Comparison of ENCODE assay signal across 20 mouse cellular contexts in genomic region chr14:12072026-12072861, GRCm38 (mm10).
DNase-seq lines count a peak whose midpoint lies in the region; ATAC-seq and TF ChIP-seq lines count a peak whose summit lies in the region.
"Had no signal": no experiment of that assay in that cellular context is flagged by ENCODE, and none has a peak within 500 bp of the region (broad histone marks: within the 10 kb centered on the region; RNA-seq: fewer than 3 reads in every experiment).

No protein-coding gene starts in this region.

- H3K9me3 ChIP-seq in hindbrain, embryonic 10.5 days = no peaks in the 10 kb centered on the region
- H3K9me3 ChIP-seq in hindbrain, embryonic 11.5 days (ENCODE audit: control insufficient read depth, low read length) = no peaks in the 10 kb centered on the region
- no peaks in the 10 kb centered on the region for H3K9me3 ChIP-seq in midbrain, embryonic 11.5 days (ENCODE audit: control insufficient read depth, low read length)
- no peaks in the 10 kb centered on the region for H3K9me3 ChIP-seq in midbrain, embryonic 14.5 days (ENCODE audit: control insufficient read depth, low read length)
- H3K9me3 ChIP-seq in kidney, postnatal 0 days (replicated peaks; ENCODE audit: low read length) = no peaks in the 10 kb centered on the region
- H3K9me3 ChIP-seq in forebrain, embryonic 12.5 days = no peaks in the 10 kb centered on the region
- H3K9me3 ChIP-seq in midbrain, embryonic 13.5 days = no peaks in the 10 kb centered on the region
- H3K9me3 ChIP-seq: embryonic facial prominence, embryonic 13.5 days; hindbrain, embryonic 15.5 days; liver, embryonic 15.5 days had no signal

- H3K27me3 ChIP-seq in hindbrain, embryonic 10.5 days (ENCODE audit: insufficient read depth, poor library complexity, severe bottlenecking) = no peaks in the 10 kb centered on the region
- no peaks in the 10 kb centered on the region for H3K27me3 ChIP-seq in hindbrain, embryonic 11.5 days (ENCODE audit: control insufficient read depth, insufficient read depth, low read length)
- H3K27me3 ChIP-seq in midbrain, embryonic 11.5 days (ENCODE audit: control insufficient read depth, insufficient read depth, low read length) = no peaks in the 10 kb centered on the region
- no peaks in the 10 kb centered on the region for H3K27me3 ChIP-seq in midbrain, embryonic 14.5 days (ENCODE audit: control insufficient read depth, insufficient read depth, low read length)
- H3K27me3 ChIP-seq in kidney, postnatal 0 days (ENCODE audit: insufficient read depth, low read length) = no peaks in the 10 kb centered on the region
- no peaks in the 10 kb centered on the region for H3K27me3 ChIP-seq in forebrain, embryonic 12.5 days
- H3K27me3 ChIP-seq in midbrain, embryonic 13.5 days = no peaks in the 10 kb centered on the region
- H3K27me3 ChIP-seq: CH12.LX; embryonic facial prominence, embryonic 13.5 days; hindbrain, embryonic 15.5 days; liver, embryonic 15.5 days had no signal

- H3K36me3 ChIP-seq in hindbrain, embryonic 10.5 days = no peaks in the 10 kb centered on the region
- no peaks in the 10 kb centered on the region for H3K36me3 ChIP-seq in hindbrain, embryonic 11.5 days (ENCODE audit: control insufficient read depth, insufficient read depth, low read length)
- H3K36me3 ChIP-seq in midbrain, embryonic 11.5 days (ENCODE audit: control insufficient read depth, insufficient read depth, low read length) = no peaks in the 10 kb centered on the region
- no peaks in the 10 kb centered on the region for H3K36me3 ChIP-seq in midbrain, embryonic 14.5 days (ENCODE audit: control insufficient read depth, insufficient read depth, low read length)
- no peaks in the 10 kb centered on the region for H3K36me3 ChIP-seq in kidney, postnatal 0 days (ENCODE audit: insufficient read depth, low read length)
- H3K36me3 ChIP-seq in forebrain, embryonic 12.5 days (replicated peaks) = no peaks in the 10 kb centered on the region
- no peaks in the 10 kb centered on the region for H3K36me3 ChIP-seq in midbrain, embryonic 13.5 days
- H3K36me3 ChIP-seq: embryonic facial prominence, embryonic 13.5 days; hindbrain, embryonic 15.5 days; liver, embryonic 15.5 days had no signal

- no peak overlapping the region for H3K4me3 ChIP-seq in hindbrain, embryonic 10.5 days
- no peak overlapping the region for H3K4me3 ChIP-seq in hindbrain, embryonic 11.5 days (ENCODE audit: low read depth, low read length)
- H3K4me3 ChIP-seq in midbrain, embryonic 11.5 days (ENCODE audit: low read depth, low read length) = no peak overlapping the region
- H3K4me3 ChIP-seq in midbrain, embryonic 14.5 days (replicated peaks; ENCODE audit: low read depth, low read length) = no peak overlapping the region
- no peak overlapping the region for H3K4me3 ChIP-seq in kidney, postnatal 0 days (replicated peaks; ENCODE audit: low read depth, low read length)
- H3K4me3 ChIP-seq in forebrain, embryonic 12.5 days (replicated peaks) = no peak overlapping the region
- H3K4me3 ChIP-seq in midbrain, embryonic 13.5 days (replicated peaks) = no peak overlapping the region
- H3K4me3 ChIP-seq: embryonic facial prominence, embryonic 13.5 days; heart, adult 2 months; hindbrain, embryonic 15.5 days; liver, embryonic 15.5 days had no signal

- H3K4me1 ChIP-seq in hindbrain, embryonic 10.5 days (replicated peaks) = 0 out of 2 replicates have a peak, but pooled peaks cover 3% of the 10 kb centered on the region
- no peaks in the 10 kb centered on the region for H3K4me1 ChIP-seq in hindbrain, embryonic 11.5 days (replicated peaks; ENCODE audit: control insufficient read depth, insufficient read depth, low read length)
- no peaks in the 10 kb centered on the region; the same call in 1 of the 2 replicates for H3K4me1 ChIP-seq in midbrain, embryonic 11.5 days (ENCODE audit: control insufficient read depth, insufficient read depth, low read length)
- no peaks in the 10 kb centered on the region for H3K4me1 ChIP-seq in midbrain, embryonic 14.5 days (ENCODE audit: control insufficient read depth, insufficient read depth, low read length)
- H3K4me1 ChIP-seq in kidney, postnatal 0 days (replicated peaks; ENCODE audit: insufficient read depth, low read length) = no peaks in the 10 kb centered on the region; the same call in 1 of the 2 replicates
- H3K4me1 ChIP-seq in forebrain, embryonic 12.5 days = no peaks in the 10 kb centered on the region; the same call in 1 of the 2 replicates
- no peaks in the 10 kb centered on the region for H3K4me1 ChIP-seq in midbrain, embryonic 13.5 days (replicated peaks)
- H3K4me1 ChIP-seq: hindbrain, embryonic 15.5 days; liver, embryonic 15.5 days had no signal

- 69% methylated on average over 7 of the region's 7 CpGs for WGBS in hindbrain, embryonic 10.5 days
- WGBS in hindbrain, embryonic 11.5 days = 76% methylated on average over 7 of the region's 7 CpGs
- WGBS in midbrain, embryonic 11.5 days = 82% methylated on average over 7 of the region's 7 CpGs
- 90% methylated on average over 7 of the region's 7 CpGs for WGBS in midbrain, embryonic 14.5 days
- 61% methylated on average over 7 of the region's 7 CpGs for WGBS in kidney, postnatal 0 days
- WGBS in forebrain, embryonic 12.5 days = 82% methylated on average over 7 of the region's 7 CpGs
- WGBS in midbrain, embryonic 13.5 days = 90% methylated on average over 7 of the region's 7 CpGs

- no peak overlapping the region for H3K9ac ChIP-seq in hindbrain, embryonic 11.5 days (ENCODE audit: low read depth, low read length)
- H3K9ac ChIP-seq in midbrain, embryonic 11.5 days (ENCODE audit: low read length) = no peak overlapping the region
- no peak overlapping the region for H3K9ac ChIP-seq in midbrain, embryonic 14.5 days (replicated peaks; ENCODE audit: low read length)
- H3K9ac ChIP-seq in kidney, postnatal 0 days (ENCODE audit: low read depth, low read length) = no peak overlapping the region
- no peak overlapping the region for H3K9ac ChIP-seq in forebrain, embryonic 12.5 days
- no peak overlapping the region for H3K9ac ChIP-seq in midbrain, embryonic 13.5 days (replicated peaks)
- H3K9ac ChIP-seq: embryonic facial prominence, embryonic 13.5 days; hindbrain, embryonic 15.5 days; liver, embryonic 15.5 days had no signal

- H3K27ac ChIP-seq in hindbrain, embryonic 10.5 days = no peak overlapping the region
- no peak overlapping the region for H3K27ac ChIP-seq in hindbrain, embryonic 11.5 days (ENCODE audit: low read depth, low read length)
- H3K27ac ChIP-seq in midbrain, embryonic 11.5 days (ENCODE audit: low read depth, low read length) = no peak overlapping the region
- no peak overlapping the region for H3K27ac ChIP-seq in midbrain, embryonic 14.5 days (replicated peaks; ENCODE audit: low read depth, low read length)
- peak overlapping the region; percentile 54; the same call in 1 of the 2 replicates for H3K27ac ChIP-seq in kidney, postnatal 0 days
- no peak overlapping the region for H3K27ac ChIP-seq in forebrain, embryonic 12.5 days
- no peak overlapping the region for H3K27ac ChIP-seq in midbrain, embryonic 13.5 days
- H3K27ac ChIP-seq: embryonic facial prominence, embryonic 13.5 days; heart, adult 2 months; hindbrain, embryonic 15.5 days; liver, embryonic 15.5 days had no signal

- H3K4me2 ChIP-seq in hindbrain, embryonic 11.5 days (replicated peaks; ENCODE audit: low read depth, low read length) = no peak overlapping the region
- no peak overlapping the region for H3K4me2 ChIP-seq in midbrain, embryonic 11.5 days
- H3K4me2 ChIP-seq in midbrain, embryonic 14.5 days (ENCODE audit: low read length) = no peak overlapping the region
- no peak overlapping the region for H3K4me2 ChIP-seq in kidney, postnatal 0 days (ENCODE audit: low read length)
- H3K4me2 ChIP-seq in forebrain, embryonic 12.5 days = no peak overlapping the region
- H3K4me2 ChIP-seq in midbrain, embryonic 13.5 days (replicated peaks) = no peak overlapping the region
- H3K4me2 ChIP-seq: embryonic facial prominence, embryonic 13.5 days; hindbrain, embryonic 15.5 days; liver, embryonic 15.5 days had no signal

- DNase-seq in hindbrain, embryonic 10.5 days (ENCODE audit: low spot score) = peak; percentile 23
- no peak for DNase-seq in hindbrain, embryonic 11.5 days (ENCODE audit: low spot score)
- DNase-seq in midbrain, embryonic 11.5 days (ENCODE audit: low spot score, missing footprints) = peak; percentile 74
- DNase-seq in midbrain, embryonic 14.5 days = no peak
- DNase-seq in kidney, postnatal 0 days (ENCODE audit: low spot score) = no peak
- DNase-seq in layer of hippocampus, postnatal 10 days (ENCODE audit: low spot score in 2 of 2) = no peak
- DNase-seq: adrenal gland, adult 2 months; cerebellum, adult 11 months; cerebellum, postnatal 14 days; heart, adult 2 months; heart, postnatal 10 days; layer of hippocampus, adult 9-11 months; lung, postnatal 14 days; thymus, postnatal 4 days had no signal

- no peak for TF ChIP-seq CTCF in kidney, postnatal 0 days (IDR thresholded peaks at IDR 0.05; ENCODE audit: low read depth)

- ATAC-seq in hindbrain, embryonic 11.5 days (ENCODE audit: low FRiP score) = no peak
- ATAC-seq in midbrain, embryonic 11.5 days (ENCODE audit: low FRiP score) = no peak
- ATAC-seq in midbrain, embryonic 14.5 days (ENCODE audit: low FRiP score, low TSS enrichment) = no peak
- ATAC-seq in kidney, postnatal 0 days (replicated peaks; ENCODE audit: low FRiP score, low read depth) = no peak
- ATAC-seq in forebrain, embryonic 12.5 days (ENCODE audit: low FRiP score) = no peak
- ATAC-seq in midbrain, embryonic 13.5 days = no peak

Comparison
In these comparisons a context has a peak if more than half of its experiments do, and no peak if none do; other contexts are left out.
1. DNase-seq: peak in hindbrain, embryonic 10.5 days (single experiment) and midbrain, embryonic 11.5 days (single experiment); none in hindbrain, embryonic 11.5 days (single experiment), midbrain, embryonic 14.5 days (single experiment), kidney, postnatal 0 days (single experiment) and layer of hippocampus, postnatal 10 days (0 of 2).